Mouse (Mus musculus): ENCODE measurements around the gene Mtus2. TPM values are rescaled to one million over a fixed set of nuclear protein-coding genes. Genes with fewer than 3 reads are reported as not detected.

Gene Mtus2
- polyA plus RNA-seq, 1 experiment from 2014 or later = 27.7 TPM

DNA sequence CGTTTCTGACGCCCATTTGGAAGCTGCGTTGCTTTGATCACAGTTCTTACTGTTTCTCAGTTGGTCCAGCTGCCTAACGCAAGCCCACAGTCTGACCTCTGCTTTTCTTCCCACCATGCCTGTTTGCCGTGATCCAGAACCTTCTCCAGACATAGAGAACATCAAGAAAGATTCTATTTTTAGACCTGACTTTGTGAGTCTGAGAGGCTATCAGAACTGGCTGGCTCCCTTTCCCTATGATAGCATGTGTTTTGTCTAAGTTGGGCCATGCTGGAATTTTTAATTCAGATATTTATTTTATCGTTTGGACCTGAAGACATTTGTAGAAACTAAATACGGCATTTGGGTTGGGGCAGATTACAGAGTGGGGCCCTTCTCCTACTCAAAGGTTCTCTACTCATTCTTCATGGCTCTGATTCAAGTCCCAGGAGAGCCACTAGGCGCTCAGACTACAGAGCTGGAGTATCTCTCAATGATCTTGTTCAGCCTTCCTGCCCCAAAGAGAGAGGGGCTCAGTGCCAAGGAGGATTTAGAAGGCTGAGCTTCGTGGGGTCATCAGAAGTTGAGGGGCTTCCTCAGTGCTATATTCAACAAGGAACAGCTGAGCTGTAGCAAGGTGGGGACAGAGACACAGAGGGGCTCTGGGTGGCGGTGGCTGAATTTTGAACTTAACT is 174.5 kb downstream of the Mtus2 start:
- peak overlapping the region; percentile 62 for H3K27ac ChIP-seq (ENCODE audit: low read depth)

GRCm38 (mm10) chr5:148133448-148134060 is 176.4 kb downstream of the Mtus2 start:
- 47% methylated on average over 9 of the region's 9 CpGs for WGBS
- Histone ChIP-seq H3K4me1 (replicated peaks; ENCODE audit: control insufficient read depth, insufficient read depth, low read length) (no peaks in the 10 kb centered on the region; the same call in 1 of the 2 replicates), H3K4me3 (ENCODE audit: low read depth, low read length) (no peak overlapping the region), H3K36me3 (ENCODE audit: control insufficient read depth, insufficient read depth, low read length) (no peaks in the 10 kb centered on the region), H3K27me3 (replicated peaks; ENCODE audit: control insufficient read depth, insufficient read depth, low read length) (no peaks in the 10 kb centered on the region), H3K9me3 (ENCODE audit: control insufficient read depth, low read length) (no peaks in the 10 kb centered on the region), H3K4me2 (ENCODE audit: low read length) (no peak overlapping the region), H3K27ac (ENCODE audit: low read depth) (no peak overlapping the region), H3K9ac (ENCODE audit: low read length) (no peak overlapping the region)
- DNase-seq (ENCODE audit: low spot score) = no peak
- no peak for ATAC-seq (replicated peaks; ENCODE audit: low FRiP score, low TSS enrichment, low read depth)

More for the DNA sequence above, 174.5 kb downstream of the Mtus2 start:
- peak; percentile 55 for DNase-seq (ENCODE audit: low spot score)
- no peaks in the 10 kb centered on the region; the same call in 1 of the 2 replicates for H3K4me1 ChIP-seq (replicated peaks; ENCODE audit: control insufficient read depth, insufficient read depth, low read length)
- WGBS = 59% methylated on average over 10 of the region's 10 CpGs
- no peaks in the 10 kb centered on the region for H3K36me3 ChIP-seq (ENCODE audit: control insufficient read depth, insufficient read depth, low read length)
- no peak for ATAC-seq (replicated peaks; ENCODE audit: low FRiP score, low TSS enrichment, low read depth)
- H3K9me3 ChIP-seq (ENCODE audit: control insufficient read depth, low read length) = no peaks in the 10 kb centered on the region
- no peak overlapping the region for H3K4me2 ChIP-seq (ENCODE audit: low read length)
- H3K27me3 ChIP-seq (replicated peaks; ENCODE audit: control insufficient read depth, insufficient read depth, low read length) = no peaks in the 10 kb centered on the region
- H3K4me3 ChIP-seq (ENCODE audit: low read depth, low read length) = no peak overlapping the region
- H3K9ac ChIP-seq (ENCODE audit: low read length) = no peak overlapping the region

DNA sequence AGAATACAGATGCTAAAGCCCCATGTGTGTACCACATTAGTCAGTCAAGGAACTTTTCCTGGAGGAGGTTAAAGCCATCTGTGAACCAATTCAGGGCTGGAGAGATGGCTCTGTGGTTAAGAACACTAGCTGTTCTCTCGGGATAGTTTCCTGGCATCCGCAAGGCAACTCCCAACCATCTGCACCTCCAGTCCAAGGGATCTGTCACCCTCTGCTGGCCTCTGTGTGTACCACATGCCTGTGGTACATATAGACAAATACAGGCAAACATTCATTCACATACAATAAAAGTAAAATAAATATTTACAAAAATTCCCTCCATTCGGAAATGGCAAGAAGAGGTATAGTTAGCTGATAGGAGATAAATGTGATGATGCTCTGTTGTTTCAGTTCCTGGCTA is 184.5 kb downstream of the Mtus2 start:
- Histone ChIP-seq H3K36me3 (ENCODE audit: control insufficient read depth, insufficient read depth, low read length) (no peaks in the 10 kb centered on the region), H3K9me3 (ENCODE audit: control insufficient read depth, low read length) (no peaks in the 10 kb centered on the region), H3K4me2 (ENCODE audit: low read length) (no peak overlapping the region), H3K4me3 (ENCODE audit: low read depth, low read length) (no peak overlapping the region), H3K27ac (ENCODE audit: low read depth) (no peak overlapping the region), H3K27me3 (replicated peaks; ENCODE audit: control insufficient read depth, insufficient read depth, low read length) (no peaks in the 10 kb centered on the region), H3K9ac (ENCODE audit: low read length) (no peak overlapping the region), H3K4me1 (replicated peaks; ENCODE audit: control insufficient read depth, insufficient read depth, low read length) (no peaks in the 10 kb centered on the region)
- ATAC-seq (replicated peaks; ENCODE audit: low FRiP score, low TSS enrichment, low read depth) (no peak), DNase-seq (ENCODE audit: low spot score) (no peak)
- WGBS = 85% methylated on average over 3 of the region's 3 CpGs

- no peak overlapping the region for H3K4me3 ChIP-seq (ENCODE audit: low read depth, low read length)
- no peaks in the 10 kb centered on the region for H3K36me3 ChIP-seq (ENCODE audit: control insufficient read depth, insufficient read depth, low read length)
- WGBS = 74% methylated on average over 12 of the region's 12 CpGs
- no peaks in the 10 kb centered on the region for H3K27me3 ChIP-seq (replicated peaks; ENCODE audit: control insufficient read depth, insufficient read depth, low read length)
- ATAC-seq (replicated peaks; ENCODE audit: low FRiP score, low TSS enrichment, low read depth) = no peak
- H3K9ac ChIP-seq (ENCODE audit: low read length) = no peak overlapping the region
- H3K4me1 ChIP-seq (replicated peaks; ENCODE audit: control insufficient read depth, insufficient read depth, low read length) = no peaks in the 10 kb centered on the region
- H3K9me3 ChIP-seq (ENCODE audit: control insufficient read depth, low read length) = peaks cover 5% of the 10 kb centered on the region
- no peak for DNase-seq (ENCODE audit: low spot score)
- H3K27ac ChIP-seq (ENCODE audit: low read depth) = no peak overlapping the region
- no peak overlapping the region for H3K4me2 ChIP-seq (ENCODE audit: low read length)
Measured at GRCm38 (mm10) chr5:148146200-148146823, 189.2 kb downstream of the Mtus2 start.

- Histone ChIP-seq H3K4me1 (replicated peaks; ENCODE audit: control insufficient read depth, insufficient read depth, low read length) (no peaks in the 10 kb centered on the region; the same call in 1 of the 2 replicates), H3K27ac (ENCODE audit: low read depth) (no peak overlapping the region), H3K4me2 (ENCODE audit: low read length) (no peak overlapping the region), H3K27me3 (replicated peaks; ENCODE audit: control insufficient read depth, insufficient read depth, low read length) (no peaks in the 10 kb centered on the region), H3K36me3 (ENCODE audit: control insufficient read depth, insufficient read depth, low read length) (no peaks in the 10 kb centered on the region), H3K9ac (ENCODE audit: low read length) (no peak overlapping the region), H3K4me3 (ENCODE audit: low read depth, low read length) (no peak overlapping the region), H3K9me3 (ENCODE audit: control insufficient read depth, low read length) (peaks cover 5% of the 10 kb centered on the region)
- no peak for ATAC-seq (replicated peaks; ENCODE audit: low FRiP score, low TSS enrichment, low read depth)
- no peak for DNase-seq (ENCODE audit: low spot score)
- WGBS = 74% methylated on average over 14 of the region's 14 CpGs
Measured at GRCm38 (mm10) chr5:148151894-148152599, 194.9 kb downstream of the Mtus2 start.

DNA sequence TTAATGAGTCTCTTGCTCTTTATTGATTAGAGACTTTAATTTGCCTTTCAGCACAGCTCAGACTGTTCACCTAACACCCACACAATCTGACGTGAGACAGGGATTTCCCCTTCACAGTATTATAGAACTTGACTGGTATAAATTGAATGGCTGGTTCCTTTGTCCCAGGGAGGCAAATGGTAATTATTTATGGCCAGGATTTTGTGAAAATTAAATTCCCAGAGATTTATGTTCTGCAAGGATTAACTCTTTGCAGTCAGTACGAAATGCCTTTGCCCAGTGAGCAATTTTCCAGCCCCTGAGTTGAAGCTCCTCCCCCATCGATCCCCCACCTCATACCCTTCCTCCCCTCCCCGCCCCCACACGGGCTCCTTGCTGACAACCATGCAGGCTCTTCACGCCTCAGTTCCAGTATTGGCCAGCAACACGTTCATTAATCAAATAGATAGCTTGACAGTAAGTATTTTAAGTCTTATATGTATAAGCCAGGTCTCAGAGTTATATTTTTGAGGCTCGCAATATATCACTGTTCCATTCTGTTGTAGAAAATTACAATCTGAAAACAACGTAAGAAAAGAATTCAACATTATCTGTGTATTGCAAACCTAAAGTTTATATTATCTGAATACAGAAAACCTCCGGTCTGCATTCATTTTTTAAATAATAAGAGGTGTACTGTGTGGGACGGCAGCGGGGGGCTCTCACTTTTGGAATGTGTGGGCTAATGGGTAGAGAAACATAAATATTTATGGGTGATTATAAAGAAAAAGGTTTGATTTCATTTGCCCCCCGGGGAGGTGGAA is 195.7 kb downstream of the Mtus2 start:
- Histone ChIP-seq H3K4me3 (ENCODE audit: low read depth, low read length) (no peak overlapping the region), H3K9ac (ENCODE audit: low read length) (no peak overlapping the region), H3K27me3 (replicated peaks; ENCODE audit: control insufficient read depth, insufficient read depth, low read length) (no peaks in the 10 kb centered on the region), H3K36me3 (ENCODE audit: control insufficient read depth, insufficient read depth, low read length) (no peaks in the 10 kb centered on the region), H3K9me3 (ENCODE audit: control insufficient read depth, low read length) (peaks cover 5% of the 10 kb centered on the region), H3K4me1 (replicated peaks; ENCODE audit: control insufficient read depth, insufficient read depth, low read length) (no peaks in the 10 kb centered on the region; the same call in 1 of the 2 replicates), H3K4me2 (ENCODE audit: low read length) (no peak overlapping the region), H3K27ac (ENCODE audit: low read depth) (no peak overlapping the region)
- WGBS = 55% methylated on average over 13 of the region's 13 CpGs
- DNase-seq (ENCODE audit: low spot score) = no peak
- ATAC-seq (replicated peaks; ENCODE audit: low FRiP score, low TSS enrichment, low read depth) = no peak

- no peak overlapping the region for H3K4me3 ChIP-seq (ENCODE audit: low read depth, low read length)
- H3K9ac ChIP-seq (ENCODE audit: low read length) = no peak overlapping the region
- no peaks in the 10 kb centered on the region; the same call in 1 of the 2 replicates for H3K4me1 ChIP-seq (replicated peaks; ENCODE audit: control insufficient read depth, insufficient read depth, low read length)
- H3K27me3 ChIP-seq (replicated peaks; ENCODE audit: control insufficient read depth, insufficient read depth, low read length) = no peaks in the 10 kb centered on the region
- no peak overlapping the region for H3K27ac ChIP-seq (ENCODE audit: low read depth)
- DNase-seq (ENCODE audit: low spot score) (no peak), ATAC-seq (replicated peaks; ENCODE audit: low FRiP score, low TSS enrichment, low read depth) (no peak)
- no peak overlapping the region for H3K4me2 ChIP-seq (ENCODE audit: low read length)
- WGBS = 69% methylated on average over 9 of the region's 9 CpGs
- H3K9me3 ChIP-seq (ENCODE audit: control insufficient read depth, low read length) = peaks cover 5% of the 10 kb centered on the region
- no peaks in the 10 kb centered on the region for H3K36me3 ChIP-seq (ENCODE audit: control insufficient read depth, insufficient read depth, low read length)
Measured at GRCm38 (mm10) chr5:148153403-148153713, 196.2 kb downstream of the Mtus2 start.

- H3K9me3 ChIP-seq (ENCODE audit: control insufficient read depth, low read length) = no peaks in the 10 kb centered on the region
- ATAC-seq (replicated peaks; ENCODE audit: low FRiP score, low TSS enrichment, low read depth) (no peak), DNase-seq (ENCODE audit: low spot score) (no peak)
- H3K4me2 ChIP-seq (ENCODE audit: low read length) = no peak overlapping the region
- 85% methylated on average over 3 of the region's 3 CpGs for WGBS
- H3K27ac ChIP-seq (ENCODE audit: low read depth) = no peak overlapping the region
- no peak overlapping the region for H3K9ac ChIP-seq (ENCODE audit: low read length)
- no peaks in the 10 kb centered on the region for H3K36me3 ChIP-seq (ENCODE audit: control insufficient read depth, insufficient read depth, low read length)
- no peaks in the 10 kb centered on the region for H3K27me3 ChIP-seq (replicated peaks; ENCODE audit: control insufficient read depth, insufficient read depth, low read length)
- no peak overlapping the region for H3K4me3 ChIP-seq (ENCODE audit: low read depth, low read length)
- H3K4me1 ChIP-seq (replicated peaks; ENCODE audit: control insufficient read depth, insufficient read depth, low read length) = no peaks in the 10 kb centered on the region; the same call in 1 of the 2 replicates
Measured at GRCm38 (mm10) chr5:148154727-148155126, 197.6 kb downstream of the Mtus2 start.

Measured in intestine, embryonic 14.5 days (tissue).